Mouse (Mus musculus) embryonic fibroblast, embryonic 13.5 days (primary cell): ENCODE measurements around the gene Bsg.

ENCODE experiments used
- CTCF ChIP-seq: IDR thresholded peaks from 2 replicates; pipeline ENCODE4 v1.5.1; 2011; ENCODE audit warnings: mild to moderate bottlenecking, control low read depth, low read length, moderate library complexity, borderline replicate concordance; ENCODE audit not compliant: insufficient read depth
- POLR2A ChIP-seq: IDR thresholded peaks from 2 replicates; pipeline ENCODE4 v1.6.1; 2011; ENCODE audit warnings: low read depth, mild to moderate bottlenecking, control low read depth, low read length, moderate library complexity

DNA sequence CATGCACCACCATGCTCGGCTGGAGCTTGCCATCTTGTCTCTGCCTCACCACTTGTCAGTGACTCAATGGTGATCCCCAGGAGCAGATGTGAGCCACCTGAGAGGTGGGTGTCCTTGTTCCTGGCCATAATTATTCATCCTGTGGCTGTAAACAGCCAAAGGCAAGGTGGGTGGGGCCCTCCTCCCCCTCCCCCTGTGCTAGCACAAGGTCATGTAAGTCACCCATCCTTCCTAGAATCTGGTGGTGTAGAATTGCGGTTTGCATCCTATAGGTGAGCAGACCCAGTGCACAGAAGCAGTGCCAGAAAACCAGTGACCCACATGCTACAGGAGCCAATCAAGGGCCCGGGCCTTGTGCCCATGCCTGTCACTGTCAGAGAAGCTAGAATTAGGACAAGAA is 31.2 kb upstream of the Bsg start:
- TF ChIP-seq CTCF (no peak), POLR2A (no peak)
